Mouse (Mus musculus) right cerebral cortex, postnatal 14 days (tissue): ENCODE results near the gene Wasf1.

Experiments
- DNase-seq: peaks from one replicate; pipeline ENCODE4 v3.0.0; 2022

The Wasf1 gene

DNA sequence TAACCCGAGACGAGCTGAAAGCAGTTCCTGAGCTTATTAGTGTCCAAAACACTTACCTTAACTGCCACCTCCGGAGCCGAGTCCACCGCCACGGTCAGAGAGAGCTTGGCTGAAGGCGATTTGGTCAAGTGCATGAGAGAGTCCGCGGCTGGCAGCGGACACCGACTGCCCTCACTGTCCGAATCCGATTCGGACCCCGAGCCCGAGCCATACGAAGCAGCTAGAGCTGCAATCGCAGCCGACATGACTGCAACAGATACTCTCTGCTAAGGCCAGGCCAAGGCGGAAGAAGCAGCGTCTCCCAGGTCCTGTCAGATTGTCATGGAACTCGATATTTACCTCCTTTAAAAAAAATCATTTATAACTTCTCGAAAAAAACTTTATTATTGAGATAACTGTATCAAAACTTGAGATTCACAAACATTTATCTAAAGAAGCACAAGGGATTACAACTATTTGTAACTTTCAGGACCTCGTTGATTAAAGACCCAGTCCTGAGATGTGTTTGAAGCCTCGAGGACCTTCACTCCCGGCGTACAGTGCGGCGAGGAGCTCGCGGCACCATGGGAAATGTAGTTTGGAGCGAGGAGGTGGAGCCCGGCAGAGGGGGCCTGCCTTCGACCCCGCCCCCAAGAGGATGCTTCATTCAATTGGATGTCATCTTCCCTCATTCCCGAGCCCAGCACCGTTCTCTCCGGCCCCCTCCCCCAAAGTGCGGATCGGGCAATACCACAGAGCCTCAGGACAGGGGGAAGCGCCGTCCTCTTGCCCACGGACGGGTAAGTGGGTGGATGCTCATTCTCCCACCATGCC is at the start of gene Wasf1, which contains the start of gene Cdc40:
TSS of gene Wasf1 (plus strand) at position 645 of the 813 bp plus-strand sequence.
TSS of gene Cdc40 (minus strand) at position 481 of the 813 bp plus-strand sequence.
- peak; percentile 98 for DNase-seq

DNA sequence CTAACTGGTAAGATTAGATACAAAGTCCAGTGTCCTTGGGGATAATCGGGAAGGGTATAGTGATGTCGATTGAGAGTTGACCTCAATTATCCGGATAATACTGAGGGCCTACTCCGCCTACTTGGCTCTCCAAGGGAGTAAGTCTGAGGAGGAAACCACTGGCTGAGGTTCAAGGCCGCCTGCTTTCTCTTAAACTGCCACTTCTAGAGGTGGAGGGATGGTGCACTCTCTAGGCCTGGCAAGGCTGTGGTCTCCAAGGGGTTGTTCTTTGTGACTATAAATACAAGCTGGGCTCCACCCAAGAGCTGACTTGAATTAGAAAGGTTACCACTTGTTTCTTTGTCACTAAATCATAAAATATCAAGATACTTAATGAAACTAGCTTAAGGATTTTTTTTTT is 43.2 kb upstream of the Wasf1 start:
- DNase-seq: no peak

DNA sequence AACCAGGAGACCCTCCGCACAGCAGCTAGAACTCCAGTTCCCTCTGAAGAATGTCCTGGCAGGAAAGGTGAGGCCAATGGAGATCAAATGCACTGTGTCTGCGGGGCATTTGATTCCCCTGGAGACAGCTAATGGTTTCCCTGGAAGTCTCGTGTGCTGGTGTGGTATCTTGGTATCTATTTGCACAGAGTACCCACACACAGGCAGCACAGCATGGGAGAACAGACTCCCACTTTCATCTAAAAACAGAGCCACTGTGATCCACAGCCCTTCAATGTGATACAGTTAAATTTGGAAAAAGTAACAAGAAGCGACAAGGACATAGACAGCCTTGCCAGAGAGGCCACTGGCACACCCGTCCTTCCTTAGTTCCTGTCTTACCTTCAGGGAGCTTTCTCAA is 39.4 kb upstream of the Wasf1 start:
- DNase-seq: no peak

DNA sequence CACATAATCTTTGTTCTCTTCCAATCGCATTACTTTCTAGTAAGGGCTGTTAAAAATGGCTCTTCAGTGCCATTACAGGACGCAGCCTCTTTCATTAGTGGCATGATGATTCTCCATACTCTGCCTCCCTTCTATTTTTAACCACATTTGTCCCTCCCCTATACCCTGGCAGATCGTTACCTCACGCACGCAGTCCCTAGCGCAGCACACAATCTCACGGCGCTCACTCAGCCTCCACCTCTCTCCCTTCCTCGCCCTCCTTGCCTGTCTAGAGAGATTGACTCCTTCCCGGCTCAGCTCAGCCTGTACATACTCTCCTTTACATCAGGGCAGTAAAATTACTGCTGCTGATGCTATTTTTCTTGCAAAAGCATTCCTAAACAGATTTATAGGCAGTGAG is 38.7 kb upstream of the Wasf1 start:
- no peak for DNase-seq

DNA sequence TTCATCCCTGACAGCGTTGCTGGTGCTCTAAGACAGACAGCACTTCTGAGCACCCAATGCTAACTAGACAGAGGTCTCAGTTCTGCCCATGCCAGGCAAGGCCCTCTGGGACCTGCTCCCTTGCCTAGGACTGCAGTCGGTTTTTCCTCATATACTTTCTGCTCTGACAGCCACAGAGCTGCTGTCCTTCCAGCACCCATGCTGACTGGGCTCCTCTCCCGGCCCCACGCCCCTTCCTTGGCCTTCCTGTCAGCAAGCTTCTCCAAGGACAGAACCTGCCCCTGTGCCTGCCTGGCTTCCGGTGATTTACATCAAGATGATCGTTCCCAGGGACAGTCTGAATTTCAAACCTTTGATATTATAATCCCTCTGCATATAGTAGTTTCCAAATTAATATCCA is 37.6 kb upstream of the Wasf1 start:
- DNase-seq: no peak

DNA sequence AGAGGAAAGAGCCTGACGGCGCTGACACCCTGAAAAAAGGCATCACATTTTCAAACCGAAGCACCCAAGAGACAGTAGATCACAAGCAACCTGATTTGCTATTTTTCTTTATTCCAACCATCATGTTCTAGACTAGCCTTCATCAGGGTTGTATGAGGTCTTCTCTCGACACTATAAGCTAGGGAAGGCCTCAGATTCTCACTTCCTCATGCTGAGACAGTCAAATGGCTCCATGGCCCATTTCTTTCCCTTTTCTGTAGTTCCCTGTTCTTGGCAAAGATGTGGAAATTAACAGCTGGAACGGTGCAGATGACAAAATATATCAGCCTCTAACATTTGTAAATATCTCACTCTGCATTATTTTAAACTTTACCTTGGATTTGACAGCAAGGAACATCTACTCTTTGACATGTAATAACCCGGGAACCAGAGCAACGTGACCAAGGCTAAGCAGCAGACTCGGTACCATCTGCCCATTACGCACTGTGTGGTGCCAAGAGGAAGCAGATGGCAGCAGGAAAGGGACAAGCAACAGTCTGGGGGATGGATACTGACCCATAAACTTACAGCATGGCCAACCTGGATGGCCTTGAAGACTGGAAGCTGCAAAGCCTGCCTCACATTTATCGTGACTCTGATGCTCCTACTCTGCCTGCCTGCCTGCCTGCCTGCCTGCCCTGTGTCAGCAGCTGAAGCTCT is 36.0 kb upstream of the Wasf1 start:
- no peak for DNase-seq

DNA sequence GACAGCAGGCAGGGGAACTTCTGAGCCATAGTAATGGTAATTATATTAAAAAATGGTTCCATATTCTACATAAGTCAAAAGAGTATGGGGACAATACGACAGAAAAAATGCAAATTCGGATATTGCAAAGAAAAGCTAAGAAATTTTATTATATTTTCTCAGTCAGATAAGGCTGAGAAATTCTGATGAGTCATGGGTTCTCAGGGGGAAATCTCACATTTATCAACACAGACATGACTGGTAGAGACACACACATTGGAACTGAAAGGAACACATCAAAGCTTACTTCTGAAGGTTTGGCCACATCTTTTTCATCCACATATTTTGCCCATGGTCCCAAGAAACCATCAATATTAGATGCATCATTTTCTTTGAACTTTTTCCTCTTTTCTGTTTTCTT is 32.6 kb upstream of the Wasf1 start:
- no peak for DNase-seq

DNA sequence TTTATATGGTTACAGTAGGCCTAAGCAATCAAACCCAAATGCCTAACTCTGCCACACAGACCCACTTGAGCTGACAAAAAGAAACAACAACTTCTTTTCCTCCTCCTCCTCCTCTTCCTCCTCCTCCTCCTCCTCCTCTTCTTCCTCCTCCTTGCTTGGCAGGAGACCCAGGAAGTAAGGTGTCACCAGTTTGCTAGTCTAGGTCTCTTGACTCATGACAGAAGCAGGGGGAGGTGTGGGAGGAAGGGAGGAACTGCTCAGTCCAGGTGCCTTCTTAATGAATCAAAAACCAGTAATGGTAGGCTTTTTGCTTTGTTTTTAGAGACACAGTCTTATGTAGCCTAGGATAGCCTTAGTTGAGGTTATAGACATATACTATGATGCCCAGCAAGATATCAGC is 32.1 kb upstream of the Wasf1 start:
- no peak for DNase-seq

DNA sequence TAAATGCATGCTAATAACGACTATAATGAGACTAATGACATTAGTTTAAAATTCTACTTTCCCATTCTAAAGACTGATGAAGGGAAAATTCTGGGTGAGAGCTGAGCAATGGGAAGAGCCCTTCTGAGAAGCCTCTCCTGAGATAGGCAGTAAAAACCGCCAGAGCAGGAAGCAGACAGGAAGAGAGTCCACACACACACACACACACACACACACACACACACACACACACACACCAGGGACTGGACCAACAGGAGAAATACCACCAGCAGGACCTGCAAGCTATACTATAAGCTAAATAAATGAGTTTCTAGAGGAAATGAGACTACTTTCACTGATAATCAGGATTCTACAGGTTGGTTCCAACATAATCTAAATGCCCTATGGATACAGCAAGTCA is 27.7 kb upstream of the Wasf1 start:
- DNase-seq: no peak

DNA sequence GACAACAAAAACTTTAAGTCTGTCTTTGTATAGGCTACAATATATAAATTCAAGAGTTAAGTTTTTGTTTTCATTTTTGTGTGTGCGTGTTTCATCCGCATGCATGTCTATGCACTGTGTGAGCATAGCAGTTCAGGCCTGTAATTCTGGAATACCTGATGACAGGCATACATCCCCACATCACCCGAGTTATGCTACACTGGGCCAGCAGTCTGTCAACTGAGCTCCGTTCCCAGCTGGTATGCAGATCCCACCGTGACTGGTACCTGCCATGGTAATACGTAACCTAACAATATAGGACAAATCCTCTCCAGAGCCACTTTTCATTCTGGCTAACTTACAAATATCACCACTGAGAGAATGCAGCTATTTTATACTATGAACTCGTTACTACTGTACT is 26.6 kb upstream of the Wasf1 start:
- DNase-seq: no peak

DNA sequence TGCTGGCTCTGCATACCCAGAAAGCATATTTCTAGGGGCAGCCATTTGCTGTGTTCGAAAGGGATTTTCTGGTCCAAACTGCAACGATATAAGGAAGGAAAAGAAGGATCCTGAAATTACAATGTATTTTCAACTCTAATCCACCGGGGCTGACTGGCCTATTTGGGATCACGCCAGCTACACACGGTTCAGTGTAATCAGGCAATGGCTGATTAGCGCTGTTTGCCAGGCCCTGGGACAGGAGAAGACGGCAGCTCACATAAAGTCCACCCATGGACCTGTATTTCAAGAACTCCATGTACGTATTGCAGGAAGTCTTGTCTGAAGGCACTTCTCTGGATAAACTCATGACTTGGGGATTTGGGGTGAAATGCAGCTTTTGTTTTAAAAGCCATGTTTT is 25.7 kb upstream of the Wasf1 start:
- DNase-seq: no peak

DNA sequence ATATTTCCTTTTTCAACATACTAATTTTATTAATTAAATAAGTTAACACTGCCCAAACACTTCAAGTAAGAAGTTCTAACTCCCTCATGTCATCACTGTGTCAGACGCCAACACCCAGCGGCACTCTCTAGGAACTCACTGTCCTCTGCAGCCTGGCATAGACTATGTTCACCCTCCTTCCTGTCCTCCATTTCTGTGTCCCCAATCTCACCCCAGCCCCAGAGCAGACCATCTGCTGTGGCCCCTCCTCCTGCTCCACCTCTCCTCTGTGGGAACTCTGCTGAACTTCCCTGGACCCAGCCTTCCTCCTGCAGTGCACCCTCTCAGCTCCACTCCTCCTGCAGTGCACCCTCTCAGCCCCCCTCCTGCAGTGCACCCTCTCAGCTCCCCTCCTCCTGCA is 15.2 kb upstream of the Wasf1 start:
- no peak for DNase-seq

DNA sequence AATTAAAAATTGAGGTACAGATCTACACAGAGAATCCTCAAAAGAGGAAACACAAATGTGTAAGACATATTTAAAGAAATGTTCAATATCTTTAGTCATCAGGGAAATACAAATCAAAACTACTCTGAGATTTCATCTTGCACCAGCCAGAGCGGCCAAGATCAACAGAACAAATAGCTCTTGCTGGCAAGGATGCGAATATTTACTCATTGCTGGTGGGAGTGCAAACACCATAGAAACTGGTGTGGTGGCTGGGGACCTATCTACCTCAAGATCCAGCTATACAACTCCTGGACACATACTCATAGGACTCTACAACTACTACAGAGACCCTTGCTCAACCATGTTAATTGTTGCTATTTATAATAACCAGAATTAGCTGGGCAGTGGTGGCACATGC is 12.0 kb upstream of the Wasf1 start:
- no peak for DNase-seq

DNA sequence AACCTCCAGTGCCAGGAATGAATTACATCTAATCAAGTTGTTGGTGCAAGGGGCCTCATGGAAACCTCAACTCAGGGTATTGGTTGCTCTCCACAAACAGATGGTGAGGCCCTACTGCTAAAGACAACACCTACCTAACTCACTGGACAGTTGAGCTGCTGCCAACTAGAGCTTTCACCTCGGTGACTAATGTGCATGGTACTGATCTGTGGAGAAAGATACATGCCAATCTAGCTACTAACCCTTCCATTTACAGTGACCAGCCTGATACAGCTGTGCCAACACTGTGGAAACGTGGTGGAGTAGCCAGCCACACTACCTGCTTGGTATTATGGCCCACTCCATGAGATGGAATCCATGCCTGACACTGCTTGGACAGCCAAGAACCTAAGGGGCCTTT is 11.2 kb upstream of the Wasf1 start:
- DNase-seq: no peak

DNA sequence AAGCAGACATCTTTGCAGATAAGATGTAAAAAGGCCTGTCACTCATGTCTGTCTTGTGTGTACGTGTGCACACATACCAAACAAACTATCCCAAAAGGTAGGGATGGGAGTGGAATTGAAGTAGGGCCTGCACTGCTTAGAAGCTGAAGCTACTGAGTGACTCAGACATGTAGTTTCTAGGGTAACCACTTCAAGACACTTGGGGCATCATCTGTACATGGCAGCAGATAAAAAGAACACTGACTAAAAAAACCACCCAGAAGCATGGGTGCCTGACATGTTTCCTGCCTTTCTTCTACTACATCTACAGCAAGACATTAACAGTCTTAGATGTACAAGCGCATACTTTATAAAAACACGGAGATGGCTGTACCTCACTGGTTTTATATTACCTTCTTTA is 5.0 kb upstream of the Wasf1 start:
- DNase-seq: no peak

DNA sequence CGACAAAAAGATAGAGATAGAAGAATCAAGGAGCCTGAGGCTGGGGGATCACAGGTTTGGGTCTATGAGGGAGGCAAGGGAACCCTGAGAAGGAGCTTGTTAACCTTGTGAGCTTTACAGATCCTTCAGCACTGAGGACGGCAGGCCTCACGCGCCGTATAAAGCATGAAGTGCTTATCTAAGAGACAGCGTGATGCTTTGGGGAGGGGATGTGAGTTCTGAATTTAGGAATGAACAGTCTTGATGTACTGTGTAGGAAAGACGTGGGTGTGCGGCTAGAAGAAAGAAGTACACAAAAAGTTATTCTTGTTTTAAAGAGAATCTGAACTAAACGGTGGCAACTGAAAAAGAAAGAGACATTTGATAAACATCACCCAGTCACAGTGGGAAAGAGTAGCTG is 3.3 kb upstream of the Wasf1 start:
- no peak for DNase-seq

DNA sequence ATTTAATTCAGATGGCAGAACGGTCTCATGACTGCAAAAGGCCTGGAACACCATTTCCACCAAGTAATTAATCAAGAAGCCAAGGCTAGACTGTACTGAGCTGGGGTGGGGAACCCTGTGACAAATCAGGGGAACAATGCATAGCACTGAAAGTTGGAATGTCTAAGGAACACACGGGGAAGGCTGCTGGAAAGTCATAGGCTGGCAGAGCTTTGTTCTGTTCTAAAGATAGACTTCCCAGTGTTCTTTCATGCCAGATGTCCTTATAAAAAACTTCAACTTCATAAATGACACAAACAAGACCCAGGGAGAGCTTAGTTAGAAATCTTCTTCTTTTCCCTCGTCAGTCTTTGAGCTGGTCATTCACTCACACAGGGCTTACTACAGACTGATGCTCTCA is 2.0 kb upstream of the Wasf1 start:
- DNase-seq: no peak

DNA sequence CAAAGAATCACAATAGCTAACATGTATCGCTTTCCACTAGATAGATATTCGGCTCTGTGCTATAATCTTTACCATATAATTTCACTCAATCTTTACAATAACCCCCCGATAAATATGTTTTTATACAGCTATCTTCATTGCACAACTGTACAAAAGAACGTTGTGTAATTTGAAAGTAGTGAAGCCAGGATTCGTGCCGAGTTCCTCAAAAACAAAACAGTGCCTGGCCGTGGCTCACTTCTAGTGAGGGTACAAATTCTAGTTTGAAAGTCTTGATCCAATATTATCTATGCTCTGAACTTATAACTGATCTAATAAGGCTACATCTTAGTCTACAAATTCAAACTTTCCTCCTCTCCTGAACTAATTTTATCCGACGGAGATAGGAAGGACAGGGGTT is 942 bp upstream of the Wasf1 start:
- DNase-seq: no peak

DNA sequence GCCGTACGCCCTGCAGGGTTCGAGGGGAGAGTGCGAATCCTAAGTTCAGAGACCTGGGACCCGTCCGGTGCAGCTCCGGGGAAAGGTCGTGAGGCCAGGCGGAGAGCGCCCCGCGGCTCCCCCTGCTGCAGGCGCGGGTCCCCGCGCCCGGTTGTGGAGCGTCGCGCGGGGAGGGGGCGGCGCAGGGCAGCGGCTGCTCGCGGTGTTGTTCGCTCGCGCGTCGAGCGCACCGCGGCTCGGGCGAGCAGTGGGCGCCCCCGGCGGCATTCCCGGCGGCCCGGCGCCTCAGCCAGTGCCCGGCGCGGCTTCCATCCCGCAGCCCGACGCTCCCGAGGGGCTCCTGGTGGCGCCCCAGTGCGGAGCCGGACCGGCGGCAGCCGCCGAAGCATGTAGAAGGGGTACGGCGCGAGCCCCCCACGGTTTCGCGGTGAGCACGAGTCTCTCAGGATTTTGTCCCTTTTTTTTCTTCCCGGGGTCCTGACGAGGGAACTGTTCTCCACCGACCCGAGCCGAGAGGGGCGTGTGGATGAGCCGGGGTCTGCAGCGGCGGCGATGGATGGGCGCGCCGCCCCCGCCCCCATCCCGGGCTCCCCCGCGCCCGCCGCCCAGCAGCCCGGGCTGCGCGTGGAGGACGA is 486 bp downstream of the Wasf1 start:
- no peak for DNase-seq

DNA sequence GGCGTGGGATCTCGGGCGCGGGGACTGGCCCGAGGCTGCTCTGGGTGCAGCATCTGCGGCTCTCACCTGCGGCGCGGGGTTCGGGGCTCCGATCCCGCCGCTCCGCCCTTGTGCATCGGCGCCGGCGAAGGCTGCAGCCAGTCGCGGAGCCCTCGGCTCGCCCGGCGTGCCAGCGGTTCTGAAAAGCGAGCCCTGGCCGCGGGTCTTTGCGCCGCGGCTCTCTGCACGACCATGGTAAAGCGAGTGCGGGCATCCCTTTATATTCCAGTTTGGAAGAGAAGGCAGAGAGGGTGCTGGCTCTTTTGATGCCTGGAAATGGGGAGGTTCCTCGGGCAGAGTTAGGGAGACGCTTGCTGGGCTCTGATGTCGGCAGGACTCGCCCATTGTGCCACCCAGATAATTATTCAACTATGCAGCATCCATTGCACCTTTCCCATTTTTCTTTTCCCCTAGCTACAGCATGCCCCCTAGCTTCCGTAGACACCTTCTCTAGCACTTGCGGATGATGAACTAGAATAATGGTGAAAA is 1.1 kb downstream of the Wasf1 start:
- peak; percentile 37 for DNase-seq

DNA sequence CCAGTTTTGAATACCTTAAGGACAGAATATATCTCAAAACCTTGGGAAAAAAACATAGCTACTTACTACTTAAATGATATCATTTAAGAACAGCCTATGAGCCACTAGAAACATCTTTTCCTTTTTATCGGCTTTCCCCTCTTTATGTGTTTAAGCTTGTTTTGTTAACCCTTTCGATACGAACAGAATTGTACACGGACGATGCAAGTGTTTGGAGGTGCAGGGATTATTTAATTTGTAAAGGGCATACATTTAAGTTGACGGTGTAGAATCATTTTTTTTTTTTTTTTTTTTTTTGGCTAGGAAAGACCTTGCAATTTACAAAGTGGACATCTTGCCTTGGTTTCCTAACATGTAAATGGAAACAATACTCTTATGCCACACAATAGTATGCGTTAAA is 2.2 kb downstream of the Wasf1 start:
- no peak for DNase-seq

DNA sequence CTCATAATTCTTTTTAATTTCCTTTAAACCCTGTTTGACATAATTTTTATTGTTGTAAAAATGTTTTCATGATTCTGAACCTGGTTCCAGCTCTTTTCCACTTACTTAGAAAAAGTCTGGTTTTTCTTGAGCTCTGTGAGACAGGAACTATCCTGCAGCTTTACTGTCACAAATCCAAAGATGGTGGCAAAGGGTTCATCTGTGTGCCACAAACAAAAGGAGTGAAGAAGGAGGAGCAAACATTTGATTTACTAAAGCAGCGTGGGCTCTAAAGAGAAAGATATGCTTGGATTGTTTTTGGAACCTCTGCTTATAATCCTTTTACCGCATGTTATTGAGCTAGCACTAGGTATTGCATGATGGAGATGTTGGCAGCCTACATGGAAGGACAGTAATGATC is 4.0 kb downstream of the Wasf1 start:
- DNase-seq: no peak

DNA sequence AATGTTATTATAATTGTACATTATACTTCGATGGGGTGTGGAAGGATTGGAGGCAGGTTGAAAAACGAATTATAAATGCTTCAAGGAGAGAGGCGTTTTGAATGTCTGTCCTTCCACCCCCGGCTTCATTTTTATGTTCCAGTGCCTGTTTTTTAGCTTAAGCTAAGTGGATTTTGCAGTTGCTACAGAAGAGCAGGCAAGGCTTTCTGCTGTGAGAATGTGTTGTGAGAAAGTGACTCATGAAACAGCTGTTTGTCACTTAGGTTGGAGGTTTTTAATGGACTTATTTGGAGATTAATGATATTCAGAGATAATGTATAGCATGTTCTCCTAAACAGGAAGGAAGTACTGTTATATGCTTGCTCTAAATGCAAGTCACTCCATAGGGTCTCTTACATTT is 5.9 kb downstream of the Wasf1 start:
- DNase-seq: no peak

DNA sequence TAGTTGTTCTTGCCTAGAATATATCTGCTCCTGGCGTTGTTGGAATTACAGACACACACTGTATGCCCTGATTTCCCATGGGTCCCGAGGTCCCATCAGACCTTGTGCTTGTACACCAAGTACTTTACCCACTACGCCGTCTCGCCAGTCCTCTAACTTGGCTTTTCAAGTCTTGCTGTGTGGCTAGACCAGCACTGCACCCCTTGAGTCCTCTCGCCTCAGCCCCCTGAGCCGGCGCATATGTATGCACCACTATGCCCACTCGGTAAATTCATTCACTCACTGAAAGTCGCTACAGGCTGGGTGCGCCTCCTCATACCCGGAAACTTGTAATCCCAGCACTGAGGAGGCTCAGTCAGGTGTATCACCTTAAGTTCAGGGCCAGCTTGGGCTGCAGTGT is 12.5 kb downstream of the Wasf1 start:
- no peak for DNase-seq
